Mouse (Mus musculus): Measurements from ENCODE around the gene Ccdc84.

- TF ChIP-seq CTCF (conservative IDR thresholded peaks at IDR 0.05; ENCODE audit: low read length) (no peak), POU5F1 (IDR thresholded peaks at IDR 0.05; ENCODE audit: borderline replicate concordance, low read length) (no peak)
Measured at GRCm38 (mm10) chr9:44420280-44420898, 2.0 kb upstream of the Ccdc84 start.
